Mouse (Mus musculus) bone marrow macrophage, adult 2 months (primary cell): Measurements from ENCODE around the gene Nhs.

Source experiments
- CTCF ChIP-seq: IDR thresholded peaks from 2 replicates; pipeline ENCODE4 v1.5.1; 2012; ENCODE audit warnings: low read depth, mild to moderate bottlenecking, low read length, moderate library complexity
- POLR2A ChIP-seq: IDR thresholded peaks from 2 replicates; pipeline ENCODE4 v1.6.1; 2012; ENCODE audit warnings: mild to moderate bottlenecking, low read depth, low read length, borderline replicate concordance

GRCm38 (mm10) chrX:161908652-161909403 lies 250.7 kb downstream of the Nhs start:
- no peak for TF ChIP-seq CTCF
- TF ChIP-seq POLR2A = no peak
